Mouse (Mus musculus) neural tube, embryonic 10.5 days (tissue): Measurements from ENCODE around the gene Aprt.
A peak's percentile ranks its signal among the peaks of the same experiment; 100 is the strongest.

Experiments used
- DNase-seq: peaks from one replicate; pipeline ENCODE4 v3.0.0-alpha.2; 2017; ENCODE audit warnings: low spot score; ENCODE audit errors: extremely low spot score

Aprt gene

GRCm38 (mm10) chr8:122576648-122577022 lies at the start of gene Aprt:
Aprt (minus strand) TSS chr8:122576909.
- peak; percentile 91 for DNase-seq

GRCm38 (mm10) chr8:122625811-122626210 lies 49.1 kb upstream of the Aprt start:
- no peak for DNase-seq

- no peak for DNase-seq
Observed at GRCm38 (mm10) chr8:122624653-122625052, 47.9 kb upstream of the Aprt start.

- no peak for DNase-seq
Observed at GRCm38 (mm10) chr8:122623844-122624642, 47.3 kb upstream of the Aprt start.

GRCm38 (mm10) chr8:122622727-122623126 lies 46.0 kb upstream of the Aprt start, which contains the start of gene Pabpn1l:
Pabpn1l (minus strand) TSS chr8:122622739.
- no peak for DNase-seq

GRCm38 (mm10) chr8:122620446-122620845 lies 43.7 kb upstream of the Aprt start:
- DNase-seq = no peak

- DNase-seq = no peak
Observed at GRCm38 (mm10) chr8:122618660-122619378, 42.1 kb upstream of the Aprt start.

- DNase-seq = peak; percentile 80
Observed at GRCm38 (mm10) chr8:122617947-122618546, 41.3 kb upstream of the Aprt start.

- DNase-seq = no peak
Observed at GRCm38 (mm10) chr8:122616181-122616905, 39.6 kb upstream of the Aprt start.

- peak; percentile 96 for DNase-seq
Observed at GRCm38 (mm10) chr8:122611295-122612133, 34.8 kb upstream of the Aprt start, which contains the start of the genes Galns and Trappc2l. Galns (minus strand) TSS chr8:122611463. Trappc2l (plus strand) TSS chr8:122611640.

GRCm38 (mm10) chr8:122610612-122611277 lies 34.0 kb upstream of the Aprt start:
- no peak for DNase-seq

GRCm38 (mm10) chr8:122610209-122610608 lies 33.5 kb upstream of the Aprt start:
- DNase-seq = no peak

GRCm38 (mm10) chr8:122606810-122607209 lies 30.1 kb upstream of the Aprt start:
- no peak for DNase-seq

GRCm38 (mm10) chr8:122605367-122605766 lies 28.7 kb upstream of the Aprt start:
- no peak for DNase-seq

- no peak for DNase-seq
Observed at GRCm38 (mm10) chr8:122604640-122605039, 27.9 kb upstream of the Aprt start.

GRCm38 (mm10) chr8:122600666-122601065 lies 24.0 kb upstream of the Aprt start:
- no peak for DNase-seq

GRCm38 (mm10) chr8:122596031-122596430 lies 19.3 kb upstream of the Aprt start:
- no peak for DNase-seq

GRCm38 (mm10) chr8:122593783-122594507 lies 17.2 kb upstream of the Aprt start:
- DNase-seq = no peak

- no peak for DNase-seq
Observed at GRCm38 (mm10) chr8:122593240-122593639, 16.5 kb upstream of the Aprt start.
